Mouse (Mus musculus): ENCODE results near the gene Rab37.

Gene Rab37

GRCm38 (mm10) chr11:115091362-115091901 is at the start of gene Rab37:
Gene Rab37 (plus strand): TSS chr11:115091431.
- DNase-seq (ENCODE audit: low spot score) = no peak

DNA sequence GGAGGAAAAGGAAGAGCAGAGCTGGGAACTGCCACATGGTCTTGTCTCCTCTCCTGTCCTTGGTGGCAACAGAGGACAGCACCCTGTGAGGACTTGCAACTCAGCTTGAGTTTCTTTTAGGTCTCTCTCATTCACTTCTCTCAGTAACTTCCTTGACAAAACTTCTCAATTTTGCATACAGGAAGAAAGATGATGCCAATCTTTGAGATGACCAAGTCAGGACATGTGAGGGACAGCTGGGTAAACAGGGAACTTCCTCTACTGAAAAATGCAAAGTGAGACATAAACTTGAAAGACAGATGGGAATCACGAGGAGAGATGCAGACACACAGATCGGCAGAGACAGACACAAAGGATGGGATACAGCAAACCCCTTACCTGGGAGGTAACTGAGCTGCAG is 43.0 kb upstream of the Rab37 start, which contains the start of gene Cd300ld3:
Gene Cd300ld3 (minus strand): TSS at position 151 of the 400 bp plus-strand sequence.
- DNase-seq (ENCODE audit: low spot score) = no peak

DNA sequence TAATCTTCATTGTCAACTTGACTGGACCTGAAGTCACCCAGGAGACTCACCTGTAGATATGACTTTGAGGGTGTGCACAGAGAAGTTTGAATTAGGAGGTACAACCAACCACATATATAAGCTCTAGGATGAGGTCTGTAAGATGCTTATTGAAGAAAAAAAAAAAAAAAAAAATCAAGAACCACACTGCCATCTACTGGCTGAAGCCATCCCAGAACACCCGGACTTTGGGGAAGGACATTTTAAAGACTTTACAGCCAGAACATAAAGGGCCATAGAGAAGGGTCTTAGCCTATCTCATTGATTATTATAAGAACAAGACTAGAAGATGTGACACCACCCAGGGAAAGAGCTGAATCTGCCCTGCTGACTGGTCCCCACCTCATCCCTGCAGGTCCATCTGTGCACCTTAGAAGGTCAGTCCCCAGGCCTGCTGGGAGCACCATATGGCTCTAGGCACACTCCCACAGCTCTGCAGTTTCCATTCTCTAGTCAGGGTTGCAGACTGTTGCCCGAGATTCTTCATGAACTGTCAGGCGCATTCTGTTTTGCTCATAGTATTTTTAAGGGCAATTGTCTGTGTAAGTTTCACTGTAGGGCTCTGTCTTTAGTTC is 41.8 kb upstream of the Rab37 start:
- DNase-seq (ENCODE audit: low spot score) = no peak

DNA sequence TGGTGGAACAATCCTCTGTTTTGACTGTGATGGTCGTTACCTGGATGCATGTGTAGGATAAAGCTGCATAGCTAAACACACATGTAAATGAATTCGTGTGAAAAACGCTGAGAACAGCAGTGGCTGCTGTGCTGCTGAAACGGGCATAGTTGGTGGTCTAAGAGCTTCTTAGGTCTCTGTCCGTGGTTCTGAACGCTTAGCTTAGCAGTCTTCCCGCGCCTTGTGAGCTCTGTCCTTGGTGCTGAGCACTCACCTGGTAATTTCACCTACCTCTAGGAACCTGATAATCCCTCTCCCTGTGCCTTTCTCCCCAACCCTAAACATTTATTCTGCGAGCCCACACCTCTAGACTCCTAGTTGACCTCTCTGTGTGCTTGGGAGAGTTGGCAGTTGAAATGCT is 39.0 kb upstream of the Rab37 start:
- peak; percentile 7 for DNase-seq (ENCODE audit: low spot score)

DNA sequence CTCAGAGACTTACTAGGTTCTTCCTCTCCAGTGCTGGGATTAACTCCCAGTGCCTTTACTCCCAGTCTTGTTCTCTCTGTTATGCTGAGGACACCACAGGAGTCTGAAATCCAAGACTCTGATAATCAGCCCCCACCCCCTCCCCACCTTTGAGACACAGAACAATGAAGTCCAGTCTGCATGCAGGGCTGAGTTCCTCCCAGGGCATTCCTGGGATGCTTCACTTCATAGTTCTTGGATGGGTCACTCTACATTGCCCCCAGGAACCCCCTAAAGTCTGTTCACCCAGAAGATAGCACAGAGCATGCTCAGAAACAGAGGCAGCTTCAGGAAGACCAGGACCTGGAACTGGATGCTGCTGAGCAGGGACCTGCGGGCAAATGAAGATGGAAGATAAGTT is 38.2 kb upstream of the Rab37 start:
- no peak for DNase-seq (ENCODE audit: low spot score)

GRCm38 (mm10) chr11:115054537-115054936 is 36.7 kb upstream of the Rab37 start:
- no peak for DNase-seq (ENCODE audit: low spot score)

- DNase-seq (ENCODE audit: low spot score) = no peak
These were observed 32.5 kb upstream of the Rab37 start for GRCm38 (mm10) chr11:115058701-115059100.

- DNase-seq (ENCODE audit: low spot score) = no peak
These were observed 31.4 kb upstream of the Rab37 start for GRCm38 (mm10) chr11:115059797-115060196.

DNA sequence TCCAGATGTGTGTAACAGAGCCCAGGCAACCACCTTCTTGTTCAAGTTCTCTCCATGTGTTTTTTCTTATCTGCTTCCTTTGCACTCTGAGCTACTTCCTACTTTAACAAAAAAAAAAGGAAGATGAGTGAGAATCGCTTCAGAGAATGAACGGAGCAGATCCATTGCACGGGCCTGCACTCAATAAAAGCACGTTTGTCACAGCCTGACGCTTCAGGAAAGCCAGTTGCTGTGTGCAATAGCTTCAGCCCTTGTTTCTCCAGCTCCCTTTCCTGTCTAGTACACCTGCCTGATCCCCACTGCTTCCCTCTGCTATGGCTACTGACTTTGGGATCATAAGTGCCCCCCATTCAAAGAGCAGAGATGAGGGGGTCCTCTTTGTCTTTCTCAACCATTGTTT is 29.2 kb upstream of the Rab37 start, which contains the start of gene Cd300e:
Gene Cd300e (minus strand): TSS at position 101 of the 400 bp plus-strand sequence.
- DNase-seq (ENCODE audit: low spot score) = no peak

GRCm38 (mm10) chr11:115066768-115067167 is 24.5 kb upstream of the Rab37 start:
- no peak for DNase-seq (ENCODE audit: low spot score)

DNA sequence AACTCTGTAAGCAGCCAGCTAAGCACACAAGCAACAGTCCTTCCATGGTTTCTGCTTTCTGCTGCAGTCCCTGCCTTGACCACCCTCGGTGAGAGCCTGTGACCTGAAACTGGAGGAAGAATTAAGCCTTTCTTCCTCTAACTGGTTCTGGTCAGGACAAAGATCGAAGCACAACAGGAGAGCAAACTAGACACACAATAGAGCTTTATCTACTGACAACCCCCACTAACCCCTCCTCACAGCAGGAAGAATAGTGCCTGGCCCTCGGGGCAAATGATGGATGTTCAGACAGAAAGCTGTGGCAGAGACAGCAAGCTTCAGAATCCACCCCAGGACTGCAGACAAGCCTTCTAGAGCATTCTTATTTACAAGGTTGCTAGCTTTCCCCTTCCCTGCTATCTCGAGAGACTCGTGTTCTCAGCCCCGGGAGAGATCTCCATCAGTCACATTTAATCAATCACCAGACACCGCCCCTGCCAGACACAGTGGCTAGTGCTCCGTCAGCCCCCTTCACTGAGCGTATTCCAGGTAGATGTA is 20.1 kb upstream of the Rab37 start:
- no peak for DNase-seq (ENCODE audit: low spot score)

GRCm38 (mm10) chr11:115071631-115072294 is 19.5 kb upstream of the Rab37 start:
- no peak for DNase-seq (ENCODE audit: low spot score)

DNA sequence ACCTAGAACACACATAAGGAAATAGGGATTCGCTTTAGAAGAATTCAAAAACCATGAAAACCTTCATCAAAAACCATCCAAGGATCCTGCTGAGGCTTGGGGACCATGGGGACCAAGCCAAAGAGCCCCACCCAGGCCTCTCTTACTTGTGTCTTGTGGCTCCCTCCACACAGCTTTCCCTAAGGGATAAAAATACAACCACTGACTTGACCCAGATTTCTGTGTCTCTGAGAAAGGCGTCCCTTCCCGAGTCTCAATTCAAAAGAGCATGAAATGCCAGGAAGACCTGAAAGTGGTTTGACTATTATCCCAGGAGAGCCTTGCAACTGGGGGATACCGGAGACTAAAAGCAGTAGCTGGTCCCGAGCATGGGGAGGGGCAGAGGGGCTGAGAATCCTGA is 18.2 kb upstream of the Rab37 start:
- DNase-seq (ENCODE audit: low spot score) = no peak

DNA sequence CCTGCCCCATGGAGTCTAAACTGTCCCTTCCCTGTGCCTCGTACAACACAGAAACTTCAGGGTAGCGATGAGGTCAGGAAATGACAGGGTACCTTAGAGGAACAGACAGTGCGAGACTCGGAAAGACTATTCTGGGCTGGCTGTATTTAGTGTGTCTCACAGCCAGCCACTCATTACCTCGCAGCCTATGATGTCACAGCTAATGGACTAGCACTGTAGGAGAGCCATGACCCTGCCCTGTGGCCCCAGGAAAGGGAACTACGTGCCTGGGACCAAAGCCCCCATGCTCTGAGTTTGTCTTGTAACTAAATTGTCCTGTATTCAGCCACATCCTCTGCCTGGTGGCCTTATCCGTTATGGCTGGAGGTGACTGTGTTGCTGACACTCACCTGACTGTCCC is 15.8 kb upstream of the Rab37 start:
- no peak for DNase-seq (ENCODE audit: low spot score)

- DNase-seq (ENCODE audit: low spot score) = no peak
These were observed 15.4 kb upstream of the Rab37 start for GRCm38 (mm10) chr11:115075859-115076258.

- no peak for DNase-seq (ENCODE audit: low spot score)
These were observed 13.8 kb upstream of the Rab37 start for GRCm38 (mm10) chr11:115077436-115077835.

DNA sequence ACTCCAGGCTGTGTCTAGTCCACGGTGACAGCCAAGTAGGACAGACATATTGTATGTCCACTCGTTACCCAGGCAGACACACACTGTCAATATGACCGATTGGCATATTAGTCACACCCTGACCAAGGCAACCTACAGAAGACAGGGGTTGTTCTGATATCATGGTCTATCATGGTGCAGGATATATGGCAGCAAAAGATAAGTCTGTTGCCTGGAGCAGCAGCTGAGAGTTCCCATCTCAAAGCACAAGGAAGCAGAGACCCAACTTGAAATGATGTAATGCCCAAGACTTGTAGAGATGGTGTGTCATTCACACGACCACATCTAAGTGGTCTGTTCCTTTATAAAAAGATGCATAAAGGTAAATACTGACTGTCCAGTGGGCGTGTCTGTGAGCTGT is 12.6 kb upstream of the Rab37 start:
- DNase-seq (ENCODE audit: low spot score) = no peak

- DNase-seq (ENCODE audit: low spot score) = peak; percentile 5
These were observed 10.3 kb upstream of the Rab37 start for GRCm38 (mm10) chr11:115080886-115081285.

- no peak for DNase-seq (ENCODE audit: low spot score)
These were observed 9.9 kb upstream of the Rab37 start for GRCm38 (mm10) chr11:115081373-115081772.

DNA sequence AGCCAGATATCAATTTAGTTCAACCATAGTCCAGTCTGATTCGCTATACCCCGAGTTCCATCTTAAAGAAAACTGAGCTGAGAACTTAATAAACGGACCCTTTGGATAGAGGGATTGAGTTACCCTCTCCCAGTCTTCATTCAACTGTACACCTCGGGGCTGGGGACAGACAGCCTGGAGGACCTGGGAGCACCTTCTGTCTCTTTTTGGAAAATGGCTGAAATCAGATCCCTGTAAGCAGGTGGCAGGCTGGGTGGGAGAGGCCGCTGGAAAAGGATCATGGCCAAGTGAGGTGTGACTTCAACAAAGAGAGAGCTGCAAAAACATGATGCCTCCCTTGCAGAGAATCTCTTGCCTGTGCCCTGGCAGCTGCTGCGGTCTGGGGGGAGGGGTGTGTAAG is 9.0 kb upstream of the Rab37 start:
- DNase-seq (ENCODE audit: low spot score) = no peak

GRCm38 (mm10) chr11:115083376-115084139 is 7.7 kb upstream of the Rab37 start:
- peak; percentile 51 for DNase-seq (ENCODE audit: low spot score)

DNA sequence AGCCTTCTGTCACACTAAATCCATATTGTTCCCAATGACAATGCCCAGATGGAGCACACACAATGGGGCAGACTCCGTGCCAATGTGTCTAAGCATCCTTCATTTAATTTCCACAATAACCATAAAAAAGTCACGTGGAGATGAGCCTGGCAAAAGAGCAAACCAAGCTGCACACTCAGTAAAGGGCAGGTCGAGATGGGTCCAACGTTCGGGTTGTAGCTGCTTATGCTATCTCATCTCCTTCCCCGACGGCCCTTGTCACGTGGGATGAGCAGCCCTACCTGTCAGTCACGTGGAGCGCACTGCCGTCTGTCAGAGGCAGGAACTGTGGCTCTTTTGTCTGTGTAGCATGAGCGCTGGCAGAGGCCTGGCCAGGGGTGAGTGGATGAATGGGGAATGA is 6.6 kb upstream of the Rab37 start:
- DNase-seq (ENCODE audit: low spot score) = no peak

DNA sequence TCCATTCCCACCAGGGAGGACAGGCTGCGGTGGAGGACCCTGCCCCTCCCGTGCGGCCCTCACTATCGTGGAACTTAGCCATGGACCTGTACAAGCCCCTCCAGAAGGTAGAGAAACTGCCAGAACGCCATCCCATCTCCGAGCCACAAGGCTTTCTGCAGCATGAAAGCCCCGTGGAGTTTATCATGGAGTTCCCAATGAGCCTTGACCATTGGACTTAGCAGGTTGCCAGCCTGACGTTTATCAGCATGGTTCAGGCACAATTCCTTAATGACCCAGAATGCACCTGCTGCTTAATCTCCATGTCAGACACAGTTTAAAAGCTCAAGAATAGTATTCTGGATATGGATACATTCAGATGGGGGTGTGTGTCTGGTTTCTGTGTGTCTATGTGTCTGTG is 6.2 kb upstream of the Rab37 start:
- no peak for DNase-seq (ENCODE audit: low spot score)

All from ovary, postnatal 10 days (tissue).